Mouse (Mus musculus) embryonic facial prominence, embryonic 14.5 days (tissue): Measurements from ENCODE around the gene Eif4b. TPM values are rescaled to one million over a fixed set of nuclear protein-coding genes. Genes with fewer than 3 reads are reported as not detected.
"Not testable (repeated sequence)": the region's sequence is repeated elsewhere in the genome, so short reads cannot be mapped to it uniquely, and the experiment has no call there.

Source experiments
- ATAC-seq: fragments of 200-750 bp; cut with Nextera tagmentation; 2 replicates; pipeline ENCODE4 v1.8.0; 2017; ENCODE audit warnings: low read depth, moderate number of reproducible peaks, moderate TSS enrichment
- DNase-seq: peaks from one replicate; pipeline ENCODE4 v3.0.0-alpha.2; 2015; ENCODE audit warnings: low spot score
- H3K27ac ChIP-seq: fragments of 300-500 bp; sonication (generic); replicated peaks from 2 replicates; pipeline ENCODE4 v1.5.1; 2014; ENCODE audit warnings: low read depth, mild to moderate bottlenecking, low read length, moderate library complexity
- H3K27me3 ChIP-seq: fragments of 300-500 bp; sonication (generic); replicated peaks from 2 replicates; pipeline ENCODE4 v1.6.1; 2014; ENCODE audit warnings: low read length; ENCODE audit not compliant: control insufficient read depth, insufficient read depth
- H3K36me3 ChIP-seq: fragments of 300-500 bp; sonication (generic); 2 replicates; pipeline ENCODE4 v1.6.1; 2014; ENCODE audit warnings: low read length, mixed read lengths; ENCODE audit not compliant: control insufficient read depth, insufficient read depth
- H3K4me1 ChIP-seq: fragments of 300-500 bp; sonication (generic); 2 replicates; pipeline ENCODE4 v1.6.1; 2014; ENCODE audit warnings: antibody characterized with exemption, low read length; ENCODE audit not compliant: control insufficient read depth, insufficient read depth
- H3K4me2 ChIP-seq: fragments of 300-500 bp; sonication (generic); 2 replicates; pipeline ENCODE4 v1.6.1; 2014; ENCODE audit warnings: low read depth, mild to moderate bottlenecking, low read length, moderate library complexity, mixed read lengths
- H3K4me3 ChIP-seq: fragments of 300-500 bp; sonication (generic); 2 replicates; pipeline ENCODE4 v1.5.1; 2014; ENCODE audit warnings: low read depth, mild to moderate bottlenecking, low read length
- H3K9ac ChIP-seq: fragments of 300-500 bp; sonication (generic); 2 replicates; pipeline ENCODE4 v1.6.1; 2014; ENCODE audit warnings: low read depth, mild to moderate bottlenecking, low read length, moderate library complexity, mixed read lengths
- H3K9me3 ChIP-seq: fragments of 300-500 bp; sonication (generic); 2 replicates; pipeline ENCODE4 v1.6.1; 2016; ENCODE audit warnings: low read length; ENCODE audit not compliant: control insufficient read depth
- WGBS: fragments of 180-500 bp; shearing (Covaris S2); extraction: QIAGEN DNeasy Blood & Tissue Kit; methylation state at CpG from one replicate; pipeline ENCODE4 v1.1.7; 2014; 5-methylcytosine and 5-hydroxymethylcytosine counted together
- polyA plus RNA-seq: library from polyadenylated mRNA; unstranded; fragments of >200 nt; fragmentation: Nextera tagmentation; extraction: Ambion mirVana; gene quantifications from 2 replicates; pipeline ENCODE4 v1.2.1, GENCODE M21; 2014

Eif4b gene
- polyA plus RNA-seq, 1 experiment from 2014 or later, result 123 TPM

DNA sequence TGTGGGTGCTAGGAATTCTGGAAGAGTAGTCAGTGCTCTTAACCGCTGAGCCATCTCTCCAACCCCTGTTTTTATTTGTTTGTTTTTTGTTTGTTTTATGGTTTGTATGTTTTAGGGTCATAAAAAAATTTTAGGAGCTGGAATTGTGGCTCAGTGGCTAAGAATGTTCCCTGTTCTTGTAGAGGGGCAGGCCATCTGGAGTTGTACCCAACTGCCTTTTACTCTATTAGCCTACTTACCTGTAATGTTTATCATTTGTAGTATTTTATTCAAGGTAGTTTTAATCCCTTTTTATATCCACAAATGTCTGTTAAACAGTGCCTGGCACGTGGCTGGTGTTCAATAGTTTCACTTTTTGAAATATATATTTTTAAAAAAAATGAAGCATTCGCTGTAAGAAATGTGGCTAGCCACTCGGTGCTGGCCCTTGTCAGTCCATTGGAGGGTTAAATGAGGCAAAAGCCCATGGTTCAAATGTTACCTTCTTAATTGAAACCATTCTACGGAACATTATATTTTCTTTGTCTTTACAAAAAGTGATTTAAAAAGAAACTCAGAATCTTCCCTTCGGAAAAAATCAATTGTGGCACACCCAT, 512 bp upstream of the Eif4b start:
- no peaks in the 10 kb centered on the region for H3K27me3 ChIP-seq

DNA sequence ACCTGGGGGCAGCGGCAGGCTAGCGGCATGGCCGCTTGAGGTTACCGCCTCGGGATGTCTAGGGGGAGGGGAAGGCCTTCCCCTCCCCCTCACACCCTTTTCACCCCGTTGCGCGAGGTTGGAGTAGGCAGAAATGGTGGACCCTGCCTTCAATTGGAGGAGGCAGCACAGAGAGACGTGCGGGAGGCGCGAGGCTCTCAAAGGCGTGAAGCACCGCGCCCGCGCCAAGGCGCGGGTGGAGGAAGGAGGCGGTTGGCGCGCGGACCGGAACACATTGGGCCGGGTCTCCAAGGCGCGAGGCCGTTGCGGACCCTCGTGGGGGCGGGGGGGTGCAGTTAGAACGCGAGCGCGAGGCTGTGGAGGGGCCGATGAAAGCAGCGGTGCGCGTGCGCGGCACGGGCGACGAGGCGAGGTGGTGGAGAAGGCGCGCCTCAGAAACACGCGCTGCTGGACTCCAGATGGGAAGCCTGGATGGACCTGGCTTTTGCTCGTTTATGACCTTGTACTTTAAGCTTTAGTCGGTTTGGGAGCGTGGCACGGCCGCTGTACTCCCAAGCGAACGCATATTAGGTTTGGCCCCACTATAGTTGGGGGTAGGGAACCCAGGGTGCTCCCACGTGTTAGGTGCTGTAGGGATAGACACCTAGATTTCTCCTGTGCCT, 628 bp downstream of the Eif4b start:
- peak; percentile 38 for ATAC-seq

More for the DNA sequence above, 512 bp upstream of the Eif4b start:
- ATAC-seq, result peak; percentile 13
- Histone ChIP-seq H3K9ac (peak overlapping the region; percentile 52), H3K4me1 (peaks cover 16% of the 10 kb centered on the region), H3K4me3 (peak overlapping the region; percentile 88), H3K27ac (peak overlapping the region; percentile 45), H3K9me3 (no peaks in the 10 kb centered on the region), H3K4me2 (peak overlapping the region; percentile 58), H3K36me3 (no peaks in the 10 kb centered on the region)
- no peak for DNase-seq
- WGBS, result 16% methylated on average over 6 of the region's 6 CpGs

DNA sequence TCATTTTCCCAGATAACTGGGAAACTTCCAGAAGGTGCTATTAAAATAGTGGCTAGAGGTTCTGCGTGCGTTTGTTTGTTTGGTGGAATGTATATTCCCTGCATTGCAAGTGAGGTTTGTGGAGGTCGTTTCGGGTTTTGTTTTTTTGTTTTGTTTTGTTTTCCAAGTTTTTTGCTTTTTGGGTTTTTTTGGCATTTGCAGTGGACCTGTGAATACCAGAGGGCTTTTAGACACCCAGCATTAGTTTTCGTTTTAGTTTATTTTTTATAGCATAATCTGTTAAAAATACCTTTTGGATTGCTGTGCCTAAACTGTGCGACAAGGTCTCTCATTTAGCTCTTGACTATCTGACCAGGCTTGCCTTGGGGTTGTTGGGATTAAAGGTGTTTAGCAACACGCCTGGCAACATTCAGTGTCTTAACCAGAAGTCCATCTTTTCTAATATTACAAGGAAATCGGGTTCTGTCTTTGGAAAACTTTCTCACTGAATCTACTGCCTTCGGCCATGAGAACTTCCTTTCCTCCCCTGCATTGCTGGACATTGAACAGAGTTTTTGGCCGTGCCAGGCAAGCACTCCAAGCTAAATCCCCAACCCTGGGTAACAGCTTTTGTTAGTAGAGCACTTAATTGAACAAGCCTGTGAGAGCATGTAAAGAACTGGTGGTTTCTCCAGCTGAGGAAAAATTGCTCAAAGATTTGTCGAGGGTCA, 1.5 kb downstream of the Eif4b start:
- no peak for ATAC-seq
- H3K9ac ChIP-seq, result peak overlapping the region; percentile 93
- peak overlapping the region; percentile 88 for H3K4me3 ChIP-seq
- no peaks in the 10 kb centered on the region for H3K27me3 ChIP-seq
- H3K9me3 ChIP-seq, result no peaks in the 10 kb centered on the region
- H3K4me1 ChIP-seq, result peaks cover 16% of the 10 kb centered on the region
- DNase-seq, result no peak
- no peaks in the 10 kb centered on the region for H3K36me3 ChIP-seq
- 10% methylated on average over 11 of the region's 11 CpGs for WGBS
- H3K4me2 ChIP-seq, result peak overlapping the region; percentile 86
- peak overlapping the region; percentile 96; the same call in 1 of the 2 replicates for H3K27ac ChIP-seq

More for the DNA sequence above, 628 bp downstream of the Eif4b start:
- peak overlapping the region; percentile 93 for H3K9ac ChIP-seq
- peak overlapping the region; percentile 96 for H3K27ac ChIP-seq
- H3K4me3 ChIP-seq, result peak overlapping the region; percentile 88
- H3K36me3 ChIP-seq, result no peaks in the 10 kb centered on the region
- H3K9me3 ChIP-seq, result no peaks in the 10 kb centered on the region
- DNase-seq, result peak; percentile 67
- no peaks in the 10 kb centered on the region for H3K27me3 ChIP-seq
- under 1% methylated on average over 30 of the region's 57 CpGs for WGBS
- H3K4me2 ChIP-seq, result peak overlapping the region; percentile 86
- peaks cover 16% of the 10 kb centered on the region for H3K4me1 ChIP-seq

DNA sequence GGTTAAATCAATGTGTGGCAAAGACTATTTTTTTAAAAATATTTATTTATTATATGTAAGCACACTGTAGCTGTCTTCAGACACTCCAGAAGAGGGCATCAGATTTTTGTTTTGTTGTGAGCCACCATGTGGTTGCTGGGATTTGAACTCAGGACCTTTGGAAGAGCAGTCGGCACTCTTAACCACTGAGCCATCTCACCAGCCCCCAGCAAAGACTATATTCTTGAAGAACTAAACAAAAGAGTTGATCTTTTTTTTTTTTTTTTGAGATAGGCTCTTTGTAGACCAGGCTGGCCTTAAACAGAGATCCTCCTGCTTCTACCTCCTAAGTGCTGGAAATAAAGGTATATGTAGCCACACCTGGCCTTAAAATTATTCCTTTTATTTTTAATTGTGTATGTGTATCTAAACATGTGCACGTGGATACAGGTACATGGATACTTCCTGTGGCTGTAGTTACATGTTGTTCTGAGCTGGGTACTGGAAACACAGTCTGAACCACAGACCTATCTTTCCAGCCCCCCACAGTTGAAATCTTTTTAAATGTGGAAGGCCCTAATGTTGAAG, 3.6 kb downstream of the Eif4b start:
- ATAC-seq (no peak), DNase-seq (no peak)
- Histone ChIP-seq H3K4me1 (peaks cover 16% of the 10 kb centered on the region), H3K36me3 (peaks cover 4% of the 10 kb centered on the region), H3K27me3 (no peaks in the 10 kb centered on the region), H3K27ac (no peak overlapping the region), H3K4me2 (no peak overlapping the region), H3K4me3 (no peak overlapping the region), H3K9ac (no peak overlapping the region), H3K9me3 (no peaks in the 10 kb centered on the region)
- 94% methylated on average over 2 of the region's 2 CpGs for WGBS

DNA sequence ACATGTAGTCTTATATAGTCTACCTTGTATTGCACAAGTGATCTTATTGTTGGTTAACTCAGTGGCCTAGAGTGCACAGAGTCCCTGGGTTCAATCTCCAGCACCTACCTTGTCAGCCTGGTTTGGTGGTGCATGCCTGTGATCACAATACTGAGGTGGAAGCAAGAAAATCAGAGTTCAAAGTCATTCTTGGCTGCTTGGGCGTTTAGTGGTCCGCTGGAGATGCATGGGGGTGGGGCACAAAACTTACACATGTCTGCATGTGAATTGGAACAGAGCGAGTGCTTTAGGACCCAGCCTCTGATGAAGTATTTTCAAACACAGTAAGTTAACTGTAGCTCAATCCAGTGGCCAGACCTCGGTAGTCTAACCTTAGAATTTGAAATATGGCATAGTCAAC, 5.6 kb downstream of the Eif4b start:
- H3K4me1 ChIP-seq, result peaks cover 13% of the 10 kb centered on the region
- no peaks in the 10 kb centered on the region for H3K9me3 ChIP-seq
- H3K36me3 ChIP-seq, result peaks cover 25% of the 10 kb centered on the region
- no peak overlapping the region for H3K4me2 ChIP-seq
- no peak overlapping the region for H3K27ac ChIP-seq
- WGBS, result 69% methylated on average over 4 of the region's 4 CpGs
- ATAC-seq, result no peak
- H3K4me3 ChIP-seq, result no peak overlapping the region
- no peaks in the 10 kb centered on the region for H3K27me3 ChIP-seq
- no peak overlapping the region for H3K9ac ChIP-seq
- no peak for DNase-seq

DNA sequence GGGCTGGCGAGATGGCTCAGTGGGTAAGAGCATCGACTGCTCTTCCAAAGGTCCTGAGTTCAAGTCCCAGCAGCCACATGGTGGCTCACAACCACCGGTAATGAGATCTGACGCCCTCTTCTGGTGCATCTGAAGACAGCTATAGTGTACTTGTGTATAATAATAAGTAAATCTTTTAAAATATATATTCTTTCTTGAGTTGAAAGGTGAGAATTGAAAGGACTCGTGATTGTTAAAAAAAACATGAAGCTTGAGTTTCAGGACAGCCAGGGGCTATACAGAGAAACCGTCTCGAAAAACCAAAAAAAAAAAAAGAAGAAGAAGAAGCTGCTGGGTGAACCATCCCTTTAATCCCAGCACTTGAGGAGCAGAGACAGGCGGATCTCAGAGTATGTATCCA, 6.4 kb downstream of the Eif4b start:
- not testable (repeated sequence) for DNase-seq, H3K9ac ChIP-seq
- 71% methylated on average over 8 of the region's 8 CpGs for WGBS

DNA sequence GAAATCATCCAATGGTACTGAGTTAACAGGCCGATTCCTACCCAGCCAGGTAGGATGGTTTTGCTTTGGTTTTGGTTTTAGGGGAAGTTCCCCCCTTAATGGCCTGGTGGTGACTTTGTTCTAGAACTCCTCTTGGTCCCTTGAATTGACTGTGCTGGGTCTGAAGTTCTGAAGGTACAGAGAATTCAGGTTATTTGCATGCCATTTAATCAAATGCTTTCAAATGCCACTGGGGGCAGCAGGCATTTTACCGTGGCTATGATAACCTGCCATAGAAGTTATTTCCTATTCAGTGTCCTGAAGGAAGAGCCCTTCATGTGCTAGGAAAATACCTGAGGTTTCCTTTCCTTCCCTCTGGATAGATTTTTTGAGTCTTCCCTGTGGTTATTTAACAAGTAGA, 6.9 kb downstream of the Eif4b start:
- Histone ChIP-seq H3K27ac (no peak overlapping the region), H3K4me2 (no peak overlapping the region), H3K4me3 (no peak overlapping the region), H3K4me1 (peaks cover 6% of the 10 kb centered on the region), H3K36me3 (peaks cover 35% of the 10 kb centered on the region), H3K9ac (no peak overlapping the region), H3K27me3 (no peaks in the 10 kb centered on the region), H3K9me3 (no peaks in the 10 kb centered on the region)
- no peak for ATAC-seq
- no peak for DNase-seq
- 59% methylated on average over 2 of the region's 2 CpGs for WGBS

More for the DNA sequence above, 6.4 kb downstream of the Eif4b start:
- Histone ChIP-seq H3K36me3 (peaks cover 32% of the 10 kb centered on the region), H3K4me1 (peaks cover 11% of the 10 kb centered on the region)
- H3K4me3 ChIP-seq, H3K27me3 ChIP-seq, H3K9me3 ChIP-seq, H3K4me2 ChIP-seq, ATAC-seq, H3K27ac ChIP-seq: not testable (repeated sequence)

DNA sequence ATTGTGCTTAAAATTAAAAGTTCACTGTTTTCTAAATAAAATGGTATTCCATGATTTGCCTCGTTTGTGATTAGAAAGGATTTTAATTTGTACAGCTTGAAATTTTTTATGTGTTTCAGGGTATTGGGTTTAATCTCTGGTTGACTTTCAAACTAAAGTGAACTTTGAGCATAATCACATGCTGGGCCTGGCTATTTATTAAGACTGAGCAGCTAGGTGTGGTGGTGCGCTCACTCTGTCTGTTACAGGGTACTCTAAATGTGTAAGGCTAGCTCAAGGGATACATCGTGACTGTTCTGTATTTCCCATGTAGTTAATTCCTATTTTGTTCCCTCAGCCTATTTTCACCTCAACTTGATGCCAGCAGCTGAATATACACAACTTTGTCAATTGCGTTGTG, 8.6 kb downstream of the Eif4b start:
- DNase-seq (no peak), ATAC-seq (no peak)
- 87% methylated on average over 4 of the region's 4 CpGs for WGBS
- Histone ChIP-seq H3K27me3 (no peaks in the 10 kb centered on the region), H3K9ac (no peak overlapping the region), H3K27ac (no peak overlapping the region), H3K4me2 (no peak overlapping the region), H3K4me1 (no peaks in the 10 kb centered on the region), H3K36me3 (peaks cover 52% of the 10 kb centered on the region), H3K4me3 (no peak overlapping the region), H3K9me3 (no peaks in the 10 kb centered on the region)
